Mouse (Mus musculus) thymus, postnatal 10 days (tissue): ENCODE data around the gene Mlec.
"Not testable (repeated sequence)": the region's sequence is repeated elsewhere in the genome, so short reads cannot be mapped to it uniquely, and the experiment has no call there.

Experiments
- DNase-seq, 2 experiments: peaks; one replicate each; pipeline ENCODE4 v3.0.0; 2021; ENCODE audit warnings: low spot score in 2 of 2

Mlec gene

DNA sequence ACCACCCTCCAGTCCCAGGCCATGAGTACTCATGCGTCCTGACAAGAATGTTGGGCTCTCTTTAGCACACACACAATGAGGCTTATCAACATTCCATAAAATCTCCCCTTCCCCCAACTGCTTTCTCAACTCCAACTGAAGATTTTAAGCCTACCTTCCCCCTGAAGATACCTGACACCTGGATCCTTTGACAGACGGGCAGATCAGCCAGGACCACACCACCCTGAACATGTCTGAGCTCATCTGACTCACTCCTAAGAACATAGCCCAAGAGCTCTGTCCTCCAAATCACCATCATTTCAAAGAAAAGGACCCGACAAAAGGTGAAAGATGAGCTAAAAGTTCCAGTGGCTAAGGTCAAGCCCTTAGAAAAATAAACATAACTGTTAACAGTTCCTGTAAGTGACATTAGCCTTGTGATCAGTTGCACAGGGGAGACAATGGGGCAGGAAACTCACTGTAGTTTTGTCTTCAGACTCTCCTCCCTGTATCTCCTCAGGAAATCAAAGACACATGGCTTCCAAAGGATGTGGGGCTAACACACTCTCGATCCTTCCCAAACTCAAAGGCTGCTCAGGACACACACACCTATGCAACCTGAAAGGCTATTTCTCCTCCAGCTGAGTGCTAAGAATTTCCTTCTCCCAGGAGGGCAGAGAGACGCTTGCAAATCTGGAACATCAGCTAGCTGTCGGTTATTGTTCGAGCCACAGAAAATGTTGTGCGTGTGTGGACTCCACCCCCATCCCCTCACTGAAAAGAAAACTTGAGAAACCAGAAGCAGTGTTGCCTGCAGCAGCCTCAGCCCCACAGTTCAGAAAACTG is 5.6 kb downstream of the Mlec start:
- DNase-seq = no peak

DNA sequence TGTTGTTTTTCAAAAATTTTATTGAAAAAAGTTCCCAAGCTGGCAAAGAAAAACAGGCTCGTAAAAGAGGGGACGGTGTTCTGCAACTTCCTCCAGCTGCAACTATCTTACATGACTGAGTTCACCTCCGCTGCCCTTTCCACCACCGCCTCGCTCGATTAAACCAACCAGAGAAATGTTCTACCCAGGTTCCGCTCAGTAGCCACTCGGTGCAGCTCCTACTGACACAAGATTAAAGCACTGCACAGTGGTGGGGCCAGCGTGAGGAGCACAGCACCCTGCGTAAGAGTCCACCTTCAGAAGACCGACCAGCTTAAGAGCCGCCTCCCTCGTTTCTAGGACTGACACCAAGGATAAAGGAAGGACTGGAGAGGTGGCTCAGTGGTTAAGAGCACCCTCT is 6.5 kb downstream of the Mlec start:
- DNase-seq = no peak

DNA sequence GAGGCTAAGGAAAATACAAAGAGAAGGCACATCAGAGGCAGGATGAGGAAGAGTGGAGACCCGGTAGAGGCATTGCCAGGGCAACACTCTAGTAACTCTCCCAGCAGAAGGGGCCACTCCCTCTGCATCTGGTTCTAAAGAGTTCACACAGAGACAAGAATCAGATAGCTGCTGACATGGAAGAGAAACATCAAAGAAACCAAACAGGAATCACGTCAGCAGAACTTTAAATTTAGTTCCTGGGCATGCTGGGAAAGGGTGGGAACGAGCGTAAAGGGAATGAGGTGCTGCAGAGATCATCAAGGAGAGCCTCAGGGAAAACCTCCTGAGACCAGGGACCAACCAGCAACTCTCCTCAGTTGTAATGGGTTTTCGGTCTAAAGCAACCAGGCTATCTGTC is 7.0 kb downstream of the Mlec start:
- DNase-seq = no peak

DNA sequence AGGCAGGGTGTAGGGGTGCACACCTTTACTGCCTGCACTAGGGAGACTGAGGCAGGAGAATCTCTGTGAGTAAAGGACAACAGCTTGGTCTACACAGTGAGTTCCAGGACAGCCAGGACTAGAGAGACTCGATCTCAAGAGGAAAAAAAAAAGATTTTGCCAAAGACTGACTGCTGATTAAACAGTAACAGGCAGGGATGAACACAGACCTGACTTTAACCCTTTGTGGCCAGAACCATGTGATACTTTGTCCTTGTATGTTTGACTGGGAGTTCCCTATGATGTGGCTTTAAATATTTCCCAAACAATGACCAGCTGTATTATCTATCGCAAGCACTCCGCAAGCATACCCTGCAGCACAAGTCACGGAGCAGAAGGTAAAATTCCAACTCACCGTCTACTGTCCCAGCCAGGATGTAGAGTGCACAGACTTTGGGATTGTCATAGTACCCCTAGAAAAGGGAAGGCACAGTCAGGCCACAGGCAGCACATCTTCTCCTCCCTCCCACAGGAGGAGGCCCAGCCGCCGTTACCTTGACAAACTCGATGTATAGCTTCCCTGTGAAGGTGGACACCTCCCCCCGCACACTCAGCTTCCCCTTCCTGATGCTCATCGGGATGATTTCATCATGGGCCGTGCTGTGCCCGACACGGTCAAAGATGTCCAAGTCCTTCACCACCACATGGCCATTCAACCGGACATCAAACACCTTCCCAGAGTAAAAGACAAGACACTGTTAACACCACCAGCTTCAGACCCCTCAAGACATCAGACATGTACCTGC is 8.1 kb downstream of the Mlec start:
- DNase-seq = no peak

DNA sequence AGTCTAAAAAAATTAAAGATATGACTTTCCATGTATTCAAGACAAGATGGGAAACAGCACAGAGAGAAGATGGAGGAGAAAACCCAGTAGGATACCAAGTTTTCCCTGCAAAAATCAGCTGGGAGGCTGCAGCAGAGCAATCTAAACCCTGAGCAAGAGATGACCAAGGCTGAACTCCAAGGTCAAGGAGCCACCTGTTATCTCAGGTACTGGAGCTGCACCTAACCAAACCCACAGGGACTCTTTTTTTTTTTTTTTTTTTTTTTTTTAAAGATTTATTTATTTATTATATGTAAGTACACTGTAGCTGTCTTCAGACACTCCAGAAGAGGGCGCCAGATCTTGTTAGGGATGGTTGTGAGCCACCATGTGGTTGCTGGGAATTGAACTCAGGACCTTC is 9.1 kb downstream of the Mlec start:
- DNase-seq = not testable (repeated sequence)

DNA sequence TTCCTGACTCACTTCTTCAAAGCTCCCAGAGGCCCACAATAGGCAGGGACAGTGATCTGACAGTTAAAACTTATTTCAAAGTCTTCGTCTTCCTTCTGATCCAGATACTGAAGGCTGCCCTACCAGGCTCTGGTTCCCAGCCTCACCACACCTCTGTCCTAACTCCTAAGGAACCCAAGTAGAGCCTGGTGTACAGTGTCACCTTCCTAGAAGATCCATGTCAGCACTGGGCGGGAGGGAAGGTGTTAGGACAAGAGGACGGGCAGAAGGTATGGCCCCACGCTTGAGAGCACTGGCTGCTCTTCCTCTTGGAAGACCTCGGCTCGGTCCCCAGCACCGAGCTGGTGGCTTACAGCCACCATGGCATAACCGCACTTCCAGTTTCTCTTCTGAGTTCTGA is 9.6 kb downstream of the Mlec start:
- no peak for DNase-seq

DNA sequence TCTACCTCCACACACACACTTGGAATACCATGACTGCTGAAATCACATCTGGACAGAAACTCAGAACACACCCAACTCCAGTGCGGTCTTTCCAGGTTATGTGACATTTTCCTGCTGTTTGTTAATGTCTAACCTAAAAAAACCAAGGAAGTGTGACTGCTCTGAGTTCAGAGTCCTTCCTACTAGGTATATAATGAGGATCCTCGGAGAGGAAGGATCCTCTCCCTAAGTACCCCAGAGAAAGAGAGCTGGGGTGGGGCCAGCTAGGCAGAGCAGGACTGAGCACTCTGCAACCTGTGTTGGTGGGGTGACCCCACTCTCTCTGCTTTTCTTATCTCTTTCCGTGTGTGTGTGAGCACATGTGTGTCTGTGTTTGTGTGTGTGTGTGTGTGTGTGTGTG is 10.6 kb downstream of the Mlec start:
- no peak for DNase-seq

DNA sequence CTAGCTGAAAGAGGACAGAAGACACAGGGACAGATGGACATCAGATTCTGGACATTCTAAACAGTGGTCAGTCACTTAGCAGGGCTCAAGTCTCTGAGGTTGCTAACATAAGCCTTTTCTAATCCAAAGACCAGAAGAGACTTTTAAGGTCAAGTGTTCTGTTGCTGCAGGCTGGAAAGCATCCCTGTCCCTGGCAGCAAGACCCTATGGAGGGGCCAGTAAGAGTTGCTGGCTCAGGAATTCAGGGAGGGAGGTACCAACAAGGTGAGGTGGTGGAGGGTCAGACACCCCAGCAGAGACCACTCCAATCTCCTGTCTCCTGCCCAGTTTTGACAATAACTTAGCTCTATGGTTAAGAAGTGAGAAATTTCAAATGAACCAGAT is 11.2 kb downstream of the Mlec start:
- DNase-seq = no peak

DNA sequence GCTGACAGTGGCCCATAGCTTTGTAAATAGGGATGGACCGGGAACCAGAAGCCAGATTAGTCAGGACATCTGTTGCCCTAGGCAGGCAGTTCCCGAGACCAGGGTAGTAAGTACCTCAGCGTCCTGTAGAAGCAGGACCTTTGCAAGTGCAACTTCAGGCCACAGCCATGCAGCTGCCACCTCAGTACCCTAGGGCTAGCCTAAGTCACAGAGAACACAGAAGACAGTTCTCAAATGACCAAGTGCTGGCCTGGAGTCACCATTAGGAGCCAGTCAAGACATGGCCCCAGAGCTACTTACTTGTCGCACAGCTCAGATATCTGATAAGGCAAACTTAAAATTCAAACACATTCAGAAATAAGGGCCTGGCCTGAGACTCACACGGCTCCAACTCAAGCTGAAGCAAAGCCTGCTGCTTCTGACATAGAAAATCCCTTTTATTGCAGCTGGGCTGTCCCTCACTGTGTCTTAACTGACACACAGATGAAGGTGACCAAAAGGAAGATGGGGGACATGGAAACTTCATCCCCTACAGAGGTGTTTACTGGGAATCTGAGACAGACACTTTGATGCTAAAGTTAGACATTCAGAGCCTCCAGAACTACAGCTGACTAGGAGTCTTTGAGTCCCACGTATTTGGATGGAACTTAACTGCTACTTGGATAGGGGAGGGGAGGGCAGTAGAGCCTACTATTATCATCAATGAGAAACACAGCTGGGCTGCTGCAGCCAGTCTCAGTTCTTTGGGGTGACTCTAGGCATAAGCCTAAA is 11.8 kb downstream of the Mlec start:
- DNase-seq = no peak

DNA sequence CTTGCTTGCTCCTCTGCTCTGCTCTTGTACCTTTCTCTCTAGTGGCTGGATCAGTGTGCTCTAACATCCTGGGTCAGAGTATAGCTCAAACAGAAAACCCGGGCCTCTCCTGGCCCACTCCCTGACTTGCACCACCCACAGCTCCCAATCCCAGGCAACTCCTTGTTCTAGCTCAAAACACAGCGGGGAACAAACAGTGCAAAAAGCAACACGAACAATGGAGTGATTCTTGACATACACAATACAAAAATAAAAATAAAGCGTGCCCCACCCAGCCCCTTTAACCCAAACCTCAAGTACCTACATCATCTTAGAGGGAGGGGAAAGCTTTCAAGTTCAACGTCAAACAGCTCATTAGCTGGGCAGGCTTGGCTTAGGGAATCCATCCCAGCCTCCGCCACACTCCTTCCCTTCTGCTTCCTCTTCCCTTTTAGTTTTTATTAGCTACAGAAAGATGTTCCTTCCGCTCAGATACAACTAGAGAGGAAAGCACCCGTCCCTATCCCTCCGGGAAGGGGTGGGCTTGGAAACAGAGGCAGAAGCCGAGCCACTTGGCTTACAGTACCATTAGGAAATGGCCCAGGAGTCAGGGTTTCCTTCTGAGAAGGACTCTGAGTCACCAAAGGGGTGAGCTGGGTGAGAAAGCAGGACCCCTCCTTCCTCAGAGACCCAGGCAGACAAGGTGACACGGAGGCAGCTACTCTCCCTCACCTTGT is 12.6 kb downstream of the Mlec start:
- DNase-seq = no peak

DNA sequence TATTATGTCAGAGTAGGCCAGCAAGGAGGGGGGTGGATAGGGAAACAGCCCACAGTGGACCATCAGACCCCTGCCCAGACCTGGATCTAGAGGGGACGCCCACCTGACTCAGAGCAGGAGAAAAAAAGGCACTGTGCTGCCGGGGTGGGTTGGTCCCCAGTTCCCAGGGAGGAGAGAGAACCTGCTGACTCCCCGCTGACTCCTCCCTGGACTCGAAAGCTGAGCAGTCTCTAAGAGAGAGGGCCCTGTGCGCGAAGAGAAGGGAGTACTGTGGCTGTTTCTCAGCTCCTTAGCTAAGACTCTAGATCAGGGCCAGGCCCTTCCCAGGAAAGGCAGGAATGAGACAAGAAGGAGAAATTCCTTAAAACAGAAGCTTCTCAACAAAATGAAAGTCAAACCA is 13.5 kb downstream of the Mlec start:
- DNase-seq = no peak

DNA sequence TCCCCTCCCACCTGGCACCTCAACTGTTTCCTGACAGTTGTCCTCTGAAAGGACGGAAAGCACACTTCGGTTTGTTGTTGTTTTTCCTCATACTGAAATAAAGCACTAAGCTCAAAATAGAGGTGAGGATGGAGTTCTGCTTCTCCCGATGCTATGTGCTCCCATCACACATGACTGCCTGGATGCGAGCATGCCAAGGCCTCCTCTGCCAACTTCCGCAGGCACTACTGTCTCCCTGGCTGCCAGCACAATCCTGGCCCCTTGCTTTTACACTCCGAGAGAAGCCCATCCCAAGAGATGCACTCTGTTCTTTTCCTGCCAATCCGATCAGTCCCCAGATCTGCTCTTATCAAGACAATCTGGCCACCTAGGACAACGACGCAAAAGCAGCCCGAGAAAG is 14.4 kb downstream of the Mlec start:
- DNase-seq = no peak

DNA sequence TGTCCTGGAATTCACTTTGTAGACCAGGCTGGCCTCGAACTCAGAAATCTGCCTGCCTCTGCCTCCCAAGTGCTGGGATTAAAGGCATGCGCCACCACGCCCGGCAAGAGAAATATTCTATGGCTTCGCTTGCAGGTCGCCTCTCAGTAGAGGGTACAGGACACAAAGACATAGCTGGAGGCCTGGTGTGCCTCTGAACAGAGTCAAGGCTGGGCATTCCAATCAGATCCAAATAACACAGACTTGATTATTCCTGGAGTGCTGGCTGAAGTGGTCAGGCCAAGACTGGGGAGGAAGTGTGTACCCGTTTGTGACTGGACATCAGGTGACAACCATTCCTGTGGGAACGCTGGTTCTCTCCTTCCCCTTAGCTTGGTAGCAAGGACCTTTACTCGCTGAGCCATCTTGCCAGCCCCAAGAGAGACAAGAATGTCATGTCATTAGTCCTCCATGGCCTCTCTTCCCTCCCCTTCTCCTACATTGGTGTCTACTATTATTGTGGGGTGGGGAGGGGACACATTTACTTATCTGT is 15.7 kb downstream of the Mlec start:
- DNase-seq = no peak

DNA sequence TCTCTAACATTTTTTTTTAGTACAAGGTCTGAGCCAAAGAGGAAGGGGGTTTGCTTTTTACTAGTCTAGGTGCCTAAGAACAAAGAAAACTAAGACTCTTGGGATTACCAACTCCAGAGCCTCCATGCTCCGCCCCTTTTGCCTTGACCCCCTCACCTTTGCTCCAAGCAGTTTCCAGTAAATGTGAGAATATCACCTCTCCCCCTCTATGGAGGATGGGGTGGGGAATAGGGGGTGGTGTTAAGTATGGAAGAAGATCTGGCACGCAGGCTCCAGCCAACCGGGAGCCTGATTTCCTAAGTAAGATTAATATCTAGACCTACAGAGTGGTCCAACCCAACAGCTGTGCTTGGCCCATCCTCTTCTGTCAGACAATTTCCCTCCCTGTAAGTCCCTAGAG is 17.3 kb downstream of the Mlec start:
- no peak for DNase-seq

DNA sequence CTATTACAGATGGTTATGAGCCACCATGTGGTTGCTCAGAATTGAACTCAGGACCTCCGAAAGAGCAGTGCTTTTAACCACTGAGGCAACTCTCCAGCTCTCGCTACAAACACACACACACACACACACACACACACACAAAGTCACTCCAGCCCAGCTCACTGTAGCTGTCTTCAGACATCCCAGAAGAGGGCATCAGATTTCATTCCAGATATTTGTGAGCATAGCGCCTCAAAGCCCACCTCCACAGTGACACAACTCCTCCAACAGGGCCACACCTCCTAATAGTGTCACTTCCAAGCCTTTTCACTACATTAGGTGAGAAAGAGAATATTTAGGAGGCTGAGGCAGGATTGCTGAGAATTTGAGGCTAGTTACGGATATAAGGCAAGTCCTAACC is 18.9 kb downstream of the Mlec start:
- no peak for DNase-seq

DNA sequence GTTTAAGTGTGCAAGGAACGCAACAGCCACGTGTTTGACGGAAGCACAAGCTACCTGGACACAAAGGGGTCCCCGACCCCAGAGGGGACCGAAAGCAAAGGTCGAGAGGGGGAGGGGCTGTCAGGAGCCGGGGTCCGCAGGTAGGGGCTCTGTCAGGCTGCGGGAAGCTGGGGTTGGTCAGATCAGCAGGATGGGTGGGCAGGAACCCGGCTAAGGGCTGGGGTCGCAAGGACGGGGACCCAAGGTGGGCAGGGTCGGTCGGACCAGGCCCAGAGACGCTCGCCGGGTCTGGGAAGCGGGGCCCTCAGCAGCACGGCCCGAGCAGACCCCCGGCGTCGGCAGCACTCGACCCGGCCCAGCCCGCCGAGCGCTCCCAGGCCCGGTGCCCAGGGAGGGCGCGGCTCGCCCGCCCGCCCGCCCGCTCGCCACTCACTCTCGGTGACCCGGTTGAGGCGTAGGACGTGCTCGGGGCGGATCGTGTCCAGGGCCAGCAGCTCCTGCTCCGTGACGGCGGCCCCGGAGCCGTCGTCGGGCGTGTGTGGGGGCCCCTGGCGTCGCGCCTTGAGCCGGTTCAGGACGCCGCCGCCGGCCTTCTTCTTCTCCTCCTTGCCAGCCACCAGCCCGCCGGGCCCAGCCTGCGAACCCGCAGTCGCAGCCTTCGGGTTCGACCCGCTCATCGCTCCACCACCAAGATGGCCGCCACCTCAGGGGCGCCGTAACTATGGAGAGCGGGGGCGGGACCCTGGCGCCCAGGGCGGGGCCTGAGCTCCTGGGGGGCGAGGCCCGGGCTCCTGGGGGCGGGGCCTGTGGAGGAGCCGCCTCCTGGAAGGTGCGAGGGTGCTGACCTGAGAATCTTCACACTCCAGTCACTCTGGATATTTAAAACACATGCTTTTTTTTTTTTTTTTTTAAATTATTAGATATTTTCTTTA is 23.5 kb downstream of the Mlec start, which contains the start of gene Unc119b:
TSS of gene Unc119b (minus strand) at position 742 of the 932 bp plus-strand sequence.
- peak; percentile 83 to 91 for DNase-seq

DNA sequence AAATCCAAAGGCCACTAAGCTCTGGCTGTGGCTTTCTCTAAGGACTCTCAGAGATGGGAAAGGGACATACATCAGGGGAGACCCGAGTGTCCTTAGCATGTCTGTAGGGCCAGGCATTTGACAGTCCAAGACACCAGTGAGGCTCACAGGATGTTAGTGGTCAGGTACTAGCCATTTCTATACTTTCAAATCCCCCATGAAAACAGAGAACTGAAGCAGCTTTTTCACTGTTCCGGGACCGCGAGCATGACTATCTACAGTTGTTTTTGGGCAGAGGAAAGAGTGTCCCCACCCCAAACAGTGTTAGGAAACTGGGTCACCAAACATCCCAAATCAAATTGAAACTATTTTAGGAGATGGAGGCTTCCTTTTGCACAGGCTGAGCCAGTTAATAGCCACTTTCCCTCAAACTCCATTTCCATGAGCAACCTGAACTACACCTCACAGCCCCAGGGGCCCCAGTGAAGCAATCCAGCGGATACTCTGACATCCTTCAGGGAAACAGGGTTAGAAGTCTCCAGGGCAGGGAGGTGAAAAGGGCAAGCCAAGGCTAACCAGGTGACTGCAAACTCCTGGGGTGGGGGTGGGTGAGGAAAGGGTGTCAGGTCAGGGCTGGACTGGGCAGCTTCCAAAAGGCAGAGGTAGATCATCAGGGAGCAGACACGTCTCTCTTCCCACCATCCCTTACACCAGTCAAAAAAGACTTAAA is 24.5 kb downstream of the Mlec start:
- DNase-seq = no peak

DNA sequence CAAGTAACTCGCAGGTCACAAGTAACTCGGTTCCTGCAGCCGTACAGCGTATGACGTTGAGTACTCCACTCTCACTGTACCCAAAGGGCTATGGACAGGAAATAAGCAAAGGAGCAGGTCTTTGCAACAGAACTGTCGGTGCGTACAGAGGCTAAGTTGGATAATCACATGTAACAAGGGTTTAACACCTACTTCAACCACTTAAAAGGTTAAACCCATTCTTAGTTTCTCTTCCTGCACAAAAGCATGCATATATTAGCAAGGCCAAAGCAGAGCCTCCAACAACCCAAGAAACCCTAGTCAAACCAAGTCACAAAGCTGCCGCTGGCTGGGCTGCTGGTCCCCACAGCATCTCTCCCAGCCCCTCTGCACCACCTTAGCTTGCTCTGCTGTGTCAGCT is 25.5 kb downstream of the Mlec start:
- DNase-seq = no peak

DNA sequence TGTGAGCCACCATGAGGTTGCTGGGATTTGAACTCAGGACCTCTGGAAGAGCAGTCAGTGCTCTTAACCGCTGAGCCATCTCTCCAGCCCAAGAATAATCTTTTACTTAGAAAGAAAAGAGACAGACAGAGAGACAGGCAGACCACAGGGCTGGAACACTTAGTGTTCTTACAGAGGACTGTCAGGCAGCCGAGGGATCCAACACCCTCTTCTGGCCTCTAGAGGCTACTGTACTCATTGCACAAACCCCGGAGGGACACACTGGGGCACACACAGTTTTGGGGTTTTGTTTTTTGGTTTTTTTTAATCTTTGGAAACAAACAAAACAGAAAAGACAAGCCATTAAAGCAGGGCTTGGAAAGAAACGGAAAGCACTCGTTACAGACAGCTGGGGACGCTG is 28.7 kb downstream of the Mlec start:
- DNase-seq = no peak
